Mouse (Mus musculus) neural tube, embryonic 11.5 days (tissue): Measurements from ENCODE around the gene B430306N03Rik. TPM values are rescaled to one million over a fixed set of nuclear protein-coding genes. Genes with fewer than 3 reads are reported as not detected.
"Not testable (repeated sequence)": the region's sequence is repeated elsewhere in the genome, so short reads cannot be mapped to it uniquely, and the experiment has no call there.

Experiments
- ATAC-seq: fragments of 200-750 bp; cut with Nextera tagmentation; 2 replicates; pipeline ENCODE4 v1.8.0; 2017; ENCODE audit warnings: moderate number of reproducible peaks, mild to moderate bottlenecking, moderate TSS enrichment, moderate library complexity; ENCODE audit not compliant: insufficient read depth, low FRiP score, low TSS enrichment
- DNase-seq: peaks from one replicate; pipeline ENCODE4 v3.0.0-alpha.2; 2015; ENCODE audit warnings: low spot score
- H3K27ac ChIP-seq: fragments of 300-500 bp; sonication (generic); 2 replicates; pipeline ENCODE4 v1.5.1; 2014; ENCODE audit warnings: low read depth, mild to moderate bottlenecking, low read length
- H3K27me3 ChIP-seq: fragments of 300-500 bp; sonication (generic); 2 replicates; pipeline ENCODE4 v1.6.1; 2014; ENCODE audit warnings: mild to moderate bottlenecking, low read length, mixed read lengths; ENCODE audit not compliant: control insufficient read depth, insufficient read depth
- H3K36me3 ChIP-seq: fragments of 300-500 bp; sonication (generic); 2 replicates; pipeline ENCODE4 v1.6.1; 2014; ENCODE audit warnings: mild to moderate bottlenecking, low read length, moderate library complexity, mixed read lengths; ENCODE audit not compliant: control insufficient read depth, insufficient read depth
- H3K4me1 ChIP-seq: fragments of 300-500 bp; sonication (generic); 2 replicates; pipeline ENCODE4 v1.6.1; 2014; ENCODE audit warnings: low read length, mixed read lengths; ENCODE audit not compliant: control insufficient read depth, insufficient read depth
- H3K4me2 ChIP-seq: fragments of 300-500 bp; sonication (generic); 2 replicates; pipeline ENCODE4 v1.6.1; 2014; ENCODE audit warnings: low read depth, mild to moderate bottlenecking, moderate library complexity
- H3K4me3 ChIP-seq: fragments of 300-500 bp; sonication (generic); 2 replicates; pipeline ENCODE4 v1.5.1; 2014; ENCODE audit warnings: low read depth, low read length
- H3K9ac ChIP-seq: fragments of 300-500 bp; sonication (generic); 2 replicates; pipeline ENCODE4 v1.6.1; 2014; ENCODE audit warnings: mild to moderate bottlenecking, low read length
- H3K9me3 ChIP-seq: fragments of 300-500 bp; sonication (generic); 2 replicates; pipeline ENCODE4 v1.6.1; 2016; ENCODE audit warnings: low read length; ENCODE audit not compliant: control insufficient read depth
- WGBS: fragments of 180-500 bp; shearing (Covaris S2); extraction: QIAGEN DNeasy Blood & Tissue Kit; methylation state at CpG from one replicate; pipeline ENCODE4 v1.1.7; 2014; 5-methylcytosine and 5-hydroxymethylcytosine counted together
- polyA plus RNA-seq: library from polyadenylated mRNA; unstranded; fragments of >200 nt; fragmentation: Nextera tagmentation; extraction: Ambion mirVana; gene quantifications from 2 replicates; pipeline ENCODE4 v1.2.1, GENCODE M21; 2014

B430306N03Rik gene
- polyA plus RNA-seq, 1 experiment from 2014 or later, result not detected

- Histone ChIP-seq H3K36me3 (no peaks in the 10 kb centered on the region), H3K4me3 (no peak overlapping the region), H3K9ac (no peak overlapping the region), H3K27me3 (no peaks in the 10 kb centered on the region), H3K9me3 (no peaks in the 10 kb centered on the region), H3K27ac (no peak overlapping the region), H3K4me1 (no peaks in the 10 kb centered on the region), H3K4me2 (no peak overlapping the region)
- WGBS, result 73% methylated on average over 4 of the region's 4 CpGs
- no peak for ATAC-seq
- DNase-seq, result no peak
These were observed 29.9 kb downstream of the B430306N03Rik start for GRCm38 (mm10) chr17:48345824-48346223.

DNA sequence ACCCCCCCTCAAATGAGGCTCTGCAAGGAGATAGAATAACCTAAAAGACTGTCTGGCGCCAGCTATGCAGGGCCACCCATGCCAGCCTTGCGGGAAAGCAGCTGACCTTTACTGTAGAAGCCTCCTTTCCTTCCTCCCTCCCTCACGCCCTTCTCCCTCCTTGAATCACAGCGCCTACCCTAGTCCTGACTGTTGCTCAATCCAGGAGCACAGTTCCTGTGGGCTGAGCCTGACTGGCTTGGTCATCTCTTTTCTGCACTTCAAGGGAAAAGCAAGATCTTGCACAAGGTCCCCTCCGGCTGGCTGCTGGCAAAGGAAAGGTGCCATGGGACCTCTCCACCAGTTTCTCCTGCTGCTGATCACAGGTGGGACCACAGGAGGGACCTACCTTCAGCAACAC, 30.3 kb downstream of the B430306N03Rik start, which contains the start of gene Trem2:
TSS of gene Trem2 (plus strand) at position 171 of the 400 bp plus-strand sequence.
- ATAC-seq (no peak), DNase-seq (no peak)
- H3K4me2 ChIP-seq, result no peak within 1 kb of the TSS
- no peaks in the 10 kb centered on the region for H3K4me1 ChIP-seq
- H3K9ac ChIP-seq, result no peak within 1 kb of the TSS
- H3K4me3 ChIP-seq, result no peak within 1 kb of the TSS
- WGBS, result 80% methylated on average over 5 of the region's 5 CpGs
- H3K27me3 ChIP-seq, result no peaks in the 10 kb centered on the region
- H3K27ac ChIP-seq, result no peak within 1 kb of the TSS
- no peaks in the 10 kb centered on the region for H3K9me3 ChIP-seq
- H3K36me3 ChIP-seq, result no peaks in the 10 kb centered on the region

GRCm38 (mm10) chr17:48346834-48347233, 30.9 kb downstream of the B430306N03Rik start:
- Histone ChIP-seq H3K36me3 (no peaks in the 10 kb centered on the region), H3K4me3 (no peak overlapping the region), H3K4me2 (no peak overlapping the region), H3K27me3 (no peaks in the 10 kb centered on the region), H3K9ac (no peak overlapping the region), H3K4me1 (no peaks in the 10 kb centered on the region), H3K9me3 (no peaks in the 10 kb centered on the region), H3K27ac (no peak overlapping the region)
- DNase-seq, result no peak
- ATAC-seq, result no peak
- WGBS, result 57% methylated on average over 4 of the region's 4 CpGs

DNA sequence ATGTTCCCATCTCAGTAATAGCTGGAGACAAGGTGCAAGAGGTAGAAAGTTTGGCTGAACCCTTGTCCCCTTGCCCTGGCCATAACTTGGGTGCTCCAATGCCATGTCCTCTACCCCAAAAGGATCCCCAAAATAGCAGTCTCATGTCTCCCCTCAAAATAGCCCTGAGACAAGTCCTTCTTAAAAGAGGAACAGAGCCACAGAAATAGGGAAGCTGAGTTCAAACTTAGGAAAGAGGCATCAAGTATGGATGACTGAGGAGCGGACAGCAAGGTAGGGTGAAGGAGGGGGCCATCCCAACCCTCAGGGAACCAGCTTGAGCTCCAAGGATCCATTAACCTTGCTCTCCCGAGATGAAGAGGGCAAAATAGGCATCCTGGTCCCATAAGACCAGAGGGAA, 31.3 kb downstream of the B430306N03Rik start:
- 82% methylated on average over 2 of the region's 2 CpGs for whole genome bisulfite sequencing
- Histone ChIP-seq H3K27ac (no peak overlapping the region), H3K4me1 (no peaks in the 10 kb centered on the region), H3K9ac (no peak overlapping the region), H3K27me3 (no peaks in the 10 kb centered on the region), H3K4me3 (no peak overlapping the region), H3K36me3 (no peaks in the 10 kb centered on the region), H3K4me2 (no peak overlapping the region), H3K9me3 (no peaks in the 10 kb centered on the region)
- ATAC-seq, result no peak
- DNase-seq, result no peak

- H3K36me3 ChIP-seq, result no peaks in the 10 kb centered on the region
- H3K4me3 ChIP-seq, result no peak overlapping the region
- H3K9ac ChIP-seq, result no peak overlapping the region
- H3K27ac ChIP-seq, result no peak overlapping the region
- H3K27me3 ChIP-seq, result no peaks in the 10 kb centered on the region
- H3K4me1 ChIP-seq, result no peaks in the 10 kb centered on the region
- H3K4me2 ChIP-seq, result no peak overlapping the region
- no peaks in the 10 kb centered on the region for H3K9me3 ChIP-seq
- no peak for ATAC-seq
- DNase-seq, result no peak
- 67% methylated on average over 5 of the region's 5 CpGs for whole genome bisulfite sequencing
These were observed 34.8 kb downstream of the B430306N03Rik start for GRCm38 (mm10) chr17:48350681-48351193.

GRCm38 (mm10) chr17:48352976-48353375, 37.0 kb downstream of the B430306N03Rik start:
- not testable (repeated sequence) for H3K4me2 ChIP-seq, H3K4me1 ChIP-seq, DNase-seq, H3K27ac ChIP-seq, ATAC-seq, H3K9ac ChIP-seq, H3K27me3 ChIP-seq, H3K9me3 ChIP-seq, H3K4me3 ChIP-seq, H3K36me3 ChIP-seq
- WGBS, result 69% methylated on average over 7 of the region's 7 CpGs

- 80% methylated on average over 3 of the region's 3 CpGs for WGBS
- H3K27me3 ChIP-seq, result no peaks in the 10 kb centered on the region
- no peak overlapping the region for H3K9ac ChIP-seq
- no peaks in the 10 kb centered on the region for H3K4me1 ChIP-seq
- no peak overlapping the region for H3K27ac ChIP-seq
- ATAC-seq, result no peak
- H3K4me2 ChIP-seq, result no peak overlapping the region
- H3K36me3 ChIP-seq, result no peaks in the 10 kb centered on the region
- H3K9me3 ChIP-seq, result no peaks in the 10 kb centered on the region
- H3K4me3 ChIP-seq, result no peak overlapping the region
- DNase-seq, result no peak
These were observed 39.9 kb downstream of the B430306N03Rik start for GRCm38 (mm10) chr17:48355822-48356221.

DNA sequence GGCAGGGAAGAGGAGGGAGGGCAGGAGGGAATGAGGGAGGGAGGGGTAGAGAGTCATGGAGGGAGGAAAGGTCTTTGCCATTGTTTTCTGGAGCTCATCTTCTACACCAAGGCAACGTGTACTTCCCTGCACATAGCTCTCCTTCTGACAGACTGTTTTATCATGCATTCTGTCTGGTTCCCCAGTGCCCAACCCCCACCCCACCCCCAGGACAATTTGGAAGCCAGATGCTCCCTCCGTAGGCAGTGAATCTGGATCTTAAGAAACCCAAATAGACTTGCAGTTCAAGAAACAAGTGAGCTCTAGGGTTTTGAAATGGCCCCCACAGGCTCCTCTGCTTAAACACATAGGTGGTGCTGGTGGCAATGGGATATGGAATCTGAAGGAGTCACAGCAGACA, 42.0 kb downstream of the B430306N03Rik start:
- DNase-seq (no peak), ATAC-seq (no peak)
- Histone ChIP-seq H3K4me3 (no peak overlapping the region), H3K9ac (no peak overlapping the region), H3K9me3 (no peaks in the 10 kb centered on the region), H3K27ac (no peak overlapping the region), H3K4me1 (no peaks in the 10 kb centered on the region), H3K27me3 (no peaks in the 10 kb centered on the region), H3K36me3 (no peaks in the 10 kb centered on the region), H3K4me2 (no peak overlapping the region)
- 47% methylated on average over 2 of the region's 2 CpGs for WGBS

GRCm38 (mm10) chr17:48359616-48360015, 43.7 kb downstream of the B430306N03Rik start, which contains the start of gene Treml1:
Gene Treml1, plus strand, starts transcription at chr17:48359916.
- no peak for ATAC-seq
- Histone ChIP-seq H3K4me1 (no peaks in the 10 kb centered on the region), H3K9me3 (no peaks in the 10 kb centered on the region), H3K4me3 (no peak within 1 kb of the TSS), H3K4me2 (no peak within 1 kb of the TSS), H3K27me3 (no peaks in the 10 kb centered on the region), H3K36me3 (no peaks in the 10 kb centered on the region), H3K9ac (no peak within 1 kb of the TSS), H3K27ac (no peak within 1 kb of the TSS)
- DNase-seq, result no peak
- 77% methylated on average over 7 of the region's 7 CpGs for WGBS
